Mouse (Mus musculus) embryonic facial prominence, embryonic 14.5 days (tissue): ENCODE measurements around the gene Usf1. TPM values are rescaled to one million over a fixed set of nuclear protein-coding genes. Genes with fewer than 3 reads are reported as not detected.

Experiments
- ATAC-seq: fragments of 200-750 bp; cut with Nextera tagmentation; 2 replicates; pipeline ENCODE4 v1.8.0; 2017; ENCODE audit warnings: low read depth, moderate number of reproducible peaks, moderate TSS enrichment
- DNase-seq: peaks from one replicate; pipeline ENCODE4 v3.0.0-alpha.2; 2015; ENCODE audit warnings: low spot score
- H3K27ac ChIP-seq: fragments of 300-500 bp; sonication (generic); replicated peaks from 2 replicates; pipeline ENCODE4 v1.5.1; 2014; ENCODE audit warnings: low read depth, mild to moderate bottlenecking, low read length, moderate library complexity
- H3K27me3 ChIP-seq: fragments of 300-500 bp; sonication (generic); replicated peaks from 2 replicates; pipeline ENCODE4 v1.6.1; 2014; ENCODE audit warnings: low read length; ENCODE audit not compliant: control insufficient read depth, insufficient read depth
- H3K36me3 ChIP-seq: fragments of 300-500 bp; sonication (generic); 2 replicates; pipeline ENCODE4 v1.6.1; 2014; ENCODE audit warnings: low read length, mixed read lengths; ENCODE audit not compliant: control insufficient read depth, insufficient read depth
- H3K4me1 ChIP-seq: fragments of 300-500 bp; sonication (generic); 2 replicates; pipeline ENCODE4 v1.6.1; 2014; ENCODE audit warnings: antibody characterized with exemption, low read length; ENCODE audit not compliant: control insufficient read depth, insufficient read depth
- H3K4me2 ChIP-seq: fragments of 300-500 bp; sonication (generic); 2 replicates; pipeline ENCODE4 v1.6.1; 2014; ENCODE audit warnings: low read depth, mild to moderate bottlenecking, low read length, moderate library complexity, mixed read lengths
- H3K4me3 ChIP-seq: fragments of 300-500 bp; sonication (generic); 2 replicates; pipeline ENCODE4 v1.5.1; 2014; ENCODE audit warnings: low read depth, mild to moderate bottlenecking, low read length
- H3K9ac ChIP-seq: fragments of 300-500 bp; sonication (generic); 2 replicates; pipeline ENCODE4 v1.6.1; 2014; ENCODE audit warnings: low read depth, mild to moderate bottlenecking, low read length, moderate library complexity, mixed read lengths
- H3K9me3 ChIP-seq: fragments of 300-500 bp; sonication (generic); 2 replicates; pipeline ENCODE4 v1.6.1; 2016; ENCODE audit warnings: low read length; ENCODE audit not compliant: control insufficient read depth
- WGBS: fragments of 180-500 bp; shearing (Covaris S2); extraction: QIAGEN DNeasy Blood & Tissue Kit; methylation state at CpG from one replicate; pipeline ENCODE4 v1.1.7; 2014; 5-methylcytosine and 5-hydroxymethylcytosine counted together
- polyA plus RNA-seq: library from polyadenylated mRNA; unstranded; fragments of >200 nt; fragmentation: Nextera tagmentation; extraction: Ambion mirVana; gene quantifications from 2 replicates; pipeline ENCODE4 v1.2.1, GENCODE M21; 2014

Gene Usf1
- polyA plus RNA-seq, 1 experiment from 2014 or later: 68.9 TPM

DNA sequence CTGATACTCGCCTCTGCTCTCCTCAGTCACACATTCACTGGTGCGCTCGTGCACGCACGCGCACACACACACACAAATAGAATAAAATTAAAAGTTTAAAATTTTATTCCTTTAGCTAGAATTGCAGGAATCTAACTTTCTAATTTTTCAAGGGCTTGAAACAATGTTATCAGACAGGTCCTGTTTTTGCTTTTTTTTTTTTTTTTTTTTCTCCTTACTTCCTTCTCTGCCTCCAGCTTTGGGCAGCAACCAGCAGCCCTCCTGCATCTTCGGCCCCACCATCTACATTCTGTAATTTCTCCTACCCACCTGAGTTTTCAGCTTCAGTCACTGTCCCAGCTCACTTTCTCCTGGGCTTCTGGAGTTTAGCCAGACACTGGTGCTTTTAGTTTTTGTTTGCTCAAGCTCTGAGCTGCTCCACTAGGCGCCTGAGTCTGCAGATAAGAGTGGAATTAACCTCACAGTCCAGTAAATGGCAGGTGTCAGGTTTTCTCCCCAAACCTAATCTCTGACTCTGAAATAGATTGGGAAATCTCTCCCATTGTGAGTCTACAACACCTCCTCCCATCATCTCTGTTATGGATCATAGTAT lies 11.5 kb downstream of the Usf1 start:
- H3K36me3 ChIP-seq: peaks cover 30% of the 10 kb centered on the region
- no peak for DNase-seq
- H3K27me3 ChIP-seq: no peaks in the 10 kb centered on the region
- H3K4me2 ChIP-seq: no peak overlapping the region
- H3K27ac ChIP-seq: no peak overlapping the region
- WGBS: 88% methylated on average over 8 of the region's 8 CpGs
- H3K4me3 ChIP-seq: no peak overlapping the region
- ATAC-seq: no peak
- no peak overlapping the region for H3K9ac ChIP-seq
- H3K9me3 ChIP-seq: no peaks in the 10 kb centered on the region
- H3K4me1 ChIP-seq: no peaks in the 10 kb centered on the region

DNA sequence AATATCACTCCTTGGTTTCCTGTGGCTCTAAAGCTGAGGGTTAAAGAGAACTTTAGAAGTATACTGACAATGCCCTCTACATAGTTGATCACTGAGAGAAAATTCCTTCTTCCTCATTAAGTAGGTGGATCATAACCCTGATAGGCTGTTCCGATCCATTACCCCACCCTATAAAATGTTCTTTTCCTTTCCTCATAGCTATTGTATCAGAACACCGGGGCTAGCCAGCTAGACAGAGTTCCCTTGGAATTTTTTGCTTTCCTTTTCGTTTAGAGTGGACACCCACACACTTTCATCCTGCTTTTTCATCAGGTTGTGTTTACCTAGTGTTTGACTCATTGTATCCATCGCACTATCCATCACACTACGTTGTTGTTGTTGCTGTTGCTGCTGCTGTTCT lies 13.5 kb downstream of the Usf1 start:
- Histone ChIP-seq H3K4me1 (no peaks in the 10 kb centered on the region), H3K9me3 (peaks cover 5% of the 10 kb centered on the region; the same call in 1 of the 2 replicates), H3K27ac (no peak overlapping the region), H3K36me3 (peaks cover 11% of the 10 kb centered on the region), H3K9ac (no peak overlapping the region), H3K27me3 (no peaks in the 10 kb centered on the region), H3K4me2 (no peak overlapping the region), H3K4me3 (no peak overlapping the region)
- ATAC-seq (no peak), DNase-seq (no peak)
- WGBS: 78% methylated on average over 5 of the region's 5 CpGs

DNA sequence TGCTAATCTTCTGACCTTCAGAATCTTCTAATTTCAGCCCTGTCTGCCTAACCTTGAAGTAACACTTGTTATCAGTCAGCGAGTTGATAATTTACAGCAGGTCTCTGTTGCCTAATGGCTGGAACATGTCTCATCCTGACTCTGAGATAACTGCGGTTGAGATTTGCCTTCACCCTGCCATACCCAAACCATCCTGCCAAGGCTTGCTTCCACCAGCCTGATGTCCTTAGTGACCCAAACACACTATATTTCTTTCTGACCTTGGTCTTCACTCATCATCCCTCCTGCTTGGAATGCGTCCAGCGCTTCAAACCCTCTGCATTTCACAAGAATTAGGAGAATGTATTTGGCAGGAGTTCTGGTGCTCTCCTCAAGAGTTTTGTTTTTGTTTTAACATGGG lies 14.0 kb downstream of the Usf1 start:
- peaks cover 6% of the 10 kb centered on the region for H3K36me3 ChIP-seq
- no peak overlapping the region for H3K27ac ChIP-seq
- H3K4me2 ChIP-seq: no peak overlapping the region
- no peak for DNase-seq
- no peaks in the 10 kb centered on the region for H3K4me1 ChIP-seq
- H3K27me3 ChIP-seq: no peaks in the 10 kb centered on the region
- ATAC-seq: no peak
- H3K4me3 ChIP-seq: no peak overlapping the region
- peaks cover 5% of the 10 kb centered on the region; the same call in 1 of the 2 replicates for H3K9me3 ChIP-seq
- no peak overlapping the region for H3K9ac ChIP-seq
- WGBS: 84% methylated on average over 4 of the region's 4 CpGs

DNA sequence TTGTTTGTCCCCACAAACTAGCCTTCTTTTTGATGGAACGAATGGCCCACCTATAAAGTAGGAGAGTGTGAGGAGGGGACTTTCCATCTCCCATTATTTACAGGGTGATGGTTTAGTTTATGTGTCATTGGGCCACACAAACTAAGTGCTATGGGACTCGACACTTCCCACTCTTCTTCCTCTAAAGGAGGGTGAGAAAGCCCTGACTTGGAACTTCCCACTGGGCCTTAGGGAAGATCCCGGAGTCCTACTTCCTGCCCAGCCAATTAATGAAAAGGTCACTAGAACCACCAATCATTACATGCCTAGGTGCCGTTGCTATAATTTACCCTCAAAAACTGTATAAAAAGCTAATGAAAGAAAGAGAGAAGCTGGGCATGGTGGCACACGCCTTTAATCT lies 21.0 kb downstream of the Usf1 start:
- H3K4me2 ChIP-seq: no peak overlapping the region
- no peak overlapping the region for H3K9ac ChIP-seq
- no peak overlapping the region for H3K27ac ChIP-seq
- H3K36me3 ChIP-seq: no peaks in the 10 kb centered on the region
- no peak for ATAC-seq
- peaks cover 10% of the 10 kb centered on the region; the same call in 1 of the 2 replicates for H3K27me3 ChIP-seq
- no peaks in the 10 kb centered on the region for H3K4me1 ChIP-seq
- DNase-seq: no peak
- H3K4me3 ChIP-seq: no peak overlapping the region
- peaks cover 5% of the 10 kb centered on the region; the same call in 1 of the 2 replicates for H3K9me3 ChIP-seq
- 81% methylated on average over 5 of the region's 5 CpGs for WGBS

DNA sequence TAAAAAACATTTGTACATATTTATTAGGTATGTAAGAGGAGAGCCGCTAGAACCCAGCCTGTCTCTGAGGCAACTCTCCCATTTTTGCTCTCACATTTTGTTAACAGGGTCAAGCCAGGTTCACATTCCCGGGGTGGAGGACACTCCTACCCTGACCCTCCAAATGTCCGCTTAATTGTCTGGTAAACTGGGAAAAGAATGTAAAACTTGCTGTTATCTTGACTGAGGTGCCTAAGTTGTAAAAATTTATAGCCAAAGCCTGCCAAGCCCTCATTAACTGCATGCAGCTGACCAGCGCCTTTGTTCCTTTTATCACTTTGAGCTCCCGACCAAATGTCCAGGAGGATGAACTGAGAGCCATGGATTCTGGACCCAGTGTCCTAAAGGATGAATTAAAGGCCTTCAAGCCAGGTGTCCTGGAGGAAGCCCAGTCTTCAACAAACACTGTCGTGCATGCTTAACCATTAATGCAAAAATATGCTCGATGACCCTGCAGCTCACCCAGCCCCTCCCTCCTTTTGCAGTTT lies 24.2 kb downstream of the Usf1 start:
- Histone ChIP-seq H3K27ac (no peak overlapping the region), H3K9me3 (no peaks in the 10 kb centered on the region), H3K4me3 (no peak overlapping the region), H3K4me1 (peaks cover 12% of the 10 kb centered on the region; the same call in 1 of the 2 replicates), H3K27me3 (peaks cover 35% of the 10 kb centered on the region), H3K36me3 (no peaks in the 10 kb centered on the region), H3K4me2 (no peak overlapping the region), H3K9ac (no peak overlapping the region)
- ATAC-seq (no peak), DNase-seq (no peak)
- 67% methylated on average over 7 of the region's 7 CpGs for WGBS

DNA sequence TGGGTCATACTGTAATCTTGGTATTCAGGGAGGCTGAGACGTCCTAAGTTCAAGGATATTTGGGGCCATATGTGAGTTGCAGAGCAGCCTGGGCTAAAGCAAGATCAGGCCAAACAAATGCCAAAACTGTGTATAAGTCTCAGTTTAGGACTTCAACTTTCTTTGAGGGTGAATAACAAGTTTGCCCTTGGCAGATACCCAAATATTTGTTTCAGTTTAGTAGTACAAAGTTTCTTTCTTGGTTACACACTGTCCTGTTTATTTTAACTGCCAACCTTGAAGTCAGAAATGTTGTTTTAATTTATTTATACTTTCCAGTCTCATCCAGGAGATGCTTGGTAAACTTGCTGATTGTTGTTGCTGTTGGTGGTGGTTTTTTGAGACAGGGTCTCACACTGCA lies 24.9 kb downstream of the Usf1 start:
- Histone ChIP-seq H3K4me3 (no peak overlapping the region), H3K4me1 (peaks cover 15% of the 10 kb centered on the region; the same call in 1 of the 2 replicates), H3K9ac (no peak overlapping the region), H3K9me3 (no peaks in the 10 kb centered on the region), H3K36me3 (no peaks in the 10 kb centered on the region), H3K27me3 (peaks cover 35% of the 10 kb centered on the region), H3K27ac (no peak overlapping the region), H3K4me2 (no peak overlapping the region)
- 60% methylated on average over 1 of the region's 1 CpGs for WGBS
- DNase-seq (no peak), ATAC-seq (no peak)

DNA sequence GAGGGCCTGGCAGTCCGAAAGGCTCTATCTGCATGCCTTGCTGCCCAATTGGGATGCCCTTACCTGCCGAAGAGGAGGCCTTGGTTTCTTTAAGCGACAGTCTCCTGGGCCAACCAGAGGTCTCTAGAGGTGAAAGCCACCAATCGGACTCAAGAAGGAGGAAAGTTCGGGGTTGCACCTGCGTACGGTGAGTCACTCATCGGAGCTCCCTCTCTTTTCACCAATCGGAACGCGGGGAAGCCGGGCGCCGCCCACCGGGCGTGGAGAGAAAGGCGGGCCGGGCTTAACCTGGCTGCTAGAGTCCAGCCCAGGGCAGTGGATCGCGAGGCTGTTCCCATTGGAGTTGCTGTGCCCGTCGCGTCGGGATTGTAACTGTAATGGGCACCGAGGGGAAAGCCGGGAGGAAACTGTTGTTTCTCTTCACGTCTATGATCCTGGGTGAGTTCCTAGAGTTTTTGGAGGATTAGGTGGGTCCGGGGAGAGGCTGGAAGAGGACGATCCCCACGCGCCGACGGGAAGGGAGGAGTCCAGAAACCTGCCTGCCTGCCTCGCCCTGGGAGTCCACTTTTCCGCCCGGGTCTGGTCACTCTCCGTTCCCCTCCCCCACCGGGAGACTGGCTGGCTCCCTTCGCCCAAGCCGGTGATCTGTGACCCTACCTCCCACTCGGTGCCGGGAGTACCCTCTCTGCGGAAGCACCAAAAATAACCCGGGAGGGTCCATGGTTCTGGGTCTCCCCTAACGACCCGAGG lies 26.3 kb downstream of the Usf1 start, which contains the start of gene F11r:
Gene F11r, plus strand, starts transcription at position 272 of the 750 bp plus-strand sequence.
- Histone ChIP-seq H3K27ac (peak within 1 kb of the TSS; percentile 65), H3K4me3 (peak within 1 kb of the TSS; percentile 49), H3K4me2 (peak within 1 kb of the TSS; percentile 65), H3K9ac (peak within 1 kb of the TSS; percentile 62), H3K4me1 (peaks cover 15% of the 10 kb centered on the region; the same call in 1 of the 2 replicates), H3K27me3 (peaks cover 35% of the 10 kb centered on the region), H3K9me3 (no peaks in the 10 kb centered on the region), H3K36me3 (no peaks in the 10 kb centered on the region)
- DNase-seq (peak; percentile 92), ATAC-seq (peak; percentile 88)
- 2% methylated on average over 40 of the region's 46 CpGs for WGBS

DNA sequence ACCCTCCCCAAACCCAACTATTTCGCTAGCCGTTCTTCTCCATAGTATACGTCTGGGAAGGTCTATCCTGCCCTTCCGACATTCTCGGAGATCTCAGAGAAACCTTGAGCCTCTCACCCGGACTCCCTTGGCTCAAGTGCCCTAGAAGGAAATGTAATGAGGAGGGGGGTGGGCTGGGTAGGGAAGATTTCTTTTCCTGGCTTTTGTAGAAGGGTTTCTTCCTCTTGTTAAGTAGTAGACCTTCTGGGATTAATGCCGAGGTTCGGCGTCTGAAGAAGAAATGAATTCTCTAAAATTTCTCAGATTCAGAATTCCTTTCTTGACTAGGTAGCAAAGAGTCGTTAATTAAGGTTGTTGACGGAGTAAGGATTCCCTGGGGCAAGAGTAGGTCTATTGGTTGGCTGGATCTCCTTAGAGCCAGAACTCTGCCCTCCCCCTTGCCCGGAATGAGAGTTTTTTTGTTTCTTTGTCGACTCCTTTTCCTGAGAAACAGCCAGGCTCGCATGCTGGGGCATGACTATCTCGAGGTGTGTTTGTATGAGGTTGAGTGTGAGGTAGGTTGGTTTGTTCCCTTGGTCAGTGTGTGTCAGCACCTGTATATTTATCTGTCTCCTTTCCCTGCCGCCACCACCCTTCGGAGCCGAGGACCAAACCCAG lies 27.0 kb downstream of the Usf1 start:
- Histone ChIP-seq H3K4me1 (peaks cover 15% of the 10 kb centered on the region; the same call in 1 of the 2 replicates), H3K27me3 (peaks cover 35% of the 10 kb centered on the region), H3K9me3 (no peaks in the 10 kb centered on the region), H3K4me3 (peak overlapping the region; percentile 49), H3K4me2 (peak overlapping the region; percentile 65), H3K27ac (peak overlapping the region; percentile 65), H3K36me3 (no peaks in the 10 kb centered on the region), H3K9ac (peak overlapping the region; percentile 62)
- 4% methylated on average over 18 of the region's 18 CpGs for WGBS
- DNase-seq (peak; percentile 43), ATAC-seq (no peak)
